Mouse (Mus musculus): ENCODE data around the gene Pik3ca.
A peak's percentile ranks its signal among the peaks of the same experiment; 100 is the strongest.

Pik3ca gene

DNA sequence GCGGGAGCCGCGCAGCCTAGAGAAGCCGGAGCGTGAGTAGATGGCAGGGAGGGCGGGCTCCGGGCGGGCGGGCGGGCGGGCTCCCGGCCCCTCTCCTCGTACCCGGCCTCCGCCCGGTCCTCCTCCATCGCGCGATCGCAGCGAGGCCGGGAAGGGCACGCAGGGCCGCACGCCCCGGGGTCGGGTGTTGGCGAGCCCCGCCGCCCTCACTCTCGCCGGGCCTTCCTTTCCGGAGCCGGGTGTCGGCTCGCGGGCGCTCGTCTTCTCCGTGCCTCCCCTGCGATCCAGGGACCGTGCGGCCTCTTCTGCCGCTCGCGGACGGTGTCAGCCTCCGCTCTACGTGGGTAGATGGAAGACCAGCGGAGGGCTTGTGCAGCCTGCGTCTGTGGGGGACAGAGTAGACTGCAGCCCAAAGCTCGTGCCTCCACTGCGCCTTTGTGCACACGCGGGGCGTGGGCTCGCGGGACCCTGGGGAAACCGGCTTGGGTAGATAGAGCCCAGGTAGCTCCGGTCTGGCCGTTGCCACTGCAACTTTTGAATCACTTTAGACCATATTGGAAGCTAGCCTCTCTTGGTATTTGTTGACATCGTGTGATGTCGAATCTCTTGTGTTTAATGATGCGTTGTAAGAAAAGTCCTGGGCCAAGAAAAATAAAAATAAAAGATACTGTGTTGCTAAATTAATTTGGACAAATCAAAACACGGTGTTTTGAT, at the start of gene Pik3ca:
Gene Pik3ca (plus strand): TSS at position 211 of the 714 bp plus-strand sequence.
- DNase-seq: peak; percentile 95

DNA sequence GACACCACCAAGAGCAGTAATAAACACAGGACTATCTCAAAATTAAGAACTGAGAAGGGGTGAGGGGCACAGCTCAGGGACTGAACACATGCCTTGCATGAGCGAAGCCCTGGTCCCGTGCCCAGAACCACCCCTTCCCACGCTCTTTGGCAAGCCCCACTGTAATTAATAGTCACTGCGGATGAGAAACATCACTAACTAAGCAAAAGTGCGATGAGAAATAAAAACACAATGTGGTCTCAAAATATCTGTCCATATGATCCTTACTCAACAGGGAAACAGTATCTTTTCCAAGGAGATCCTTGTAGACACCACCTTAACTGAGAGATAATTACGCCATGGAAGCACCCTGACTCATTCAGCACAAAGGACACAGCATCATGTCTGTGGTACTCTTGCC, 49.6 kb upstream of the Pik3ca start:
- no peak for DNase-seq

GRCm38 (mm10) chr3:32361221-32361620, 36.2 kb upstream of the Pik3ca start:
- no peak for DNase-seq

- no peak for DNase-seq
Measured at GRCm38 (mm10) chr3:32364195-32364594, 33.3 kb upstream of the Pik3ca start.

DNA sequence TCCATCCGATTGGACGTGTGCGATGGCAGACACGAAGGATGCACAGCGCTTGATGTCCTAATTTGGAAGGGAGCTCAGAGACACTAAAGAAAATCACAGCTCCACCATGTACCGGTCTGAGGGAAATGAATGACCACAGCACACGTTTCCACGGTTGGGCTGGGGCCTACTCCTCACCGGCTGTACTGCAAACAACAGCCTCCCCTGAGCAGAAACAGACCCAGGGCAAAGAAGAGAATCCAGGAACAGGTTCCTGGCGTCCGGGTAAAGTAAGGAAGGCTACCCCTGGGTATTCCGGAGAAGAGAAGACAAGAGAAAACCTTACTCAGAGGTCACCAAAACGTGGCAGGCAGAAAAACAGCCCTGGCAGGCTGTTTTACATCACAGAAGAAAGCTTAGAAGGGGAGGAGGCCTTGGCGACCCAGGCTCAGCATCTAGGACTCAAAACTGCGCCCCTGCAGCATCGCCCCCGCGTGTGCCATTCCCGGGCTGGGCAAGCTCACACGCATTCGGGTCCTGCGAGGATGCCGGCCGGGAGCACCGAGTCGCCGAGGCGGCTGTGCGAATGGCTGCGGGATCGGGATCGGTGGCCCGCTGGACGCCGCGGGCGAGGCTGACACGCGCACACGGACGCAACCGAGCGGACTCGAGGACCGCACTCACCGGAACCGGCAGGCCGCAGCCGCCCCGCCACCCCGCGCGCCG, 32.5 kb upstream of the Pik3ca start:
- DNase-seq: no peak

DNA sequence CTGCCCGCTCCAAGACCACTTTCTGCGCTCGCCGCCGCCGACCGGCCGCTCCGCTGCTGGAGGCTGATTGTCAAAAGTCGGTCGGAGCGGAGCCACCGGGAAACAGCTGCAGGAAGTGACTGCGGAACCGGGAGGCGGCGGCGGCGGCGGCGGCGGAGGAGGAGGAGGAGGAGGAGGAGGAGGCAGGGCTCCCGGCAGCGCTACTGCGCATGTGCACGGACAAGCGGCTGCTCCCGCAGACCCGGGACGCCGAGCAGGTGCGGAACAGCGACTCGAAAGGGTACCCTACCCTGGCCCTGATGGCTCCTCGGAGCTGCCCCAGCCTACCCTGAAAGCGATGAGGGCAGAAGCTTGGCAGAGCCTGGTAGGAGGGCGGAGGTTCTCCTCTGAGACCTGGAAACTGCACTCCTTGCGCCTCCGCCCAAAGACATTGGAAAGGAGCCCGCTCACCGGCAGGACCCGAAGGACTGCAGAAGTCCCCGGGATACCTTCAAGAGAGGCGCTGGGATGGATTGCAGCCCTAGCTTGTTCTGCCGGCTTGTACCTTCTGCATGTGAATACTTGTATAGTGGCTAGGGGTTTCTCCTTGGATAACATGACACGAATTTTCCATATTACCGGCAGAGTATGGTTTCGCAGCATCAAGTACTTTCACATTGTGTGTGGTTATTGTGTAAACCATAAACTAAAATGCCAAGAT, 31.8 kb upstream of the Pik3ca start, which contains the start of gene Zmat3:
Gene Zmat3 (minus strand): TSS at position 469 of the 700 bp plus-strand sequence.
- DNase-seq: peak; percentile 99

DNA sequence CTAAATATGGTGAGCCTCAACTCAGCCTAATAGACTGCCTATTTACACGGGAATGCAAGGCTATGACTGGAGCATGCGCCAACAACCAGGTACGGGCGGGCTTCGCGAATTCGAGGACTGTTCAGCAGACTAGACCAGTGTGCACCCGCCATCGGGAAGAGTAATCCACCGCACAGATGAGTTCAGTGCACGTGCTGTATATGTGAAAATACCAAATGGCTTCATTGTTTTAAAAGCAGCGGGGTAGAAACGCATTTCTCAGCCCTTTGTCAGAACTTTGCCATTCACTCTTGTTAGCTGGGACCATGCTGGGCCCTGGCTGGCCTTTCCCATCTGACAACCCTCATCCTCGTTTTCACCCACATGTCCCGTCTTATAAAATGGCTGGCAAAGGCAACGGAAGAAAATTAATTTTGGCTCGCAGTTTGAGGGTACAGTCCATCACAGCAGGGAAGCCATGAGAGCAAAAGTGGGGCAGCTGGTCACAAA, 31.2 kb upstream of the Pik3ca start:
- DNase-seq: peak; percentile 89

- no peak for DNase-seq
Measured at GRCm38 (mm10) chr3:32367516-32367915, 30.0 kb upstream of the Pik3ca start.

DNA sequence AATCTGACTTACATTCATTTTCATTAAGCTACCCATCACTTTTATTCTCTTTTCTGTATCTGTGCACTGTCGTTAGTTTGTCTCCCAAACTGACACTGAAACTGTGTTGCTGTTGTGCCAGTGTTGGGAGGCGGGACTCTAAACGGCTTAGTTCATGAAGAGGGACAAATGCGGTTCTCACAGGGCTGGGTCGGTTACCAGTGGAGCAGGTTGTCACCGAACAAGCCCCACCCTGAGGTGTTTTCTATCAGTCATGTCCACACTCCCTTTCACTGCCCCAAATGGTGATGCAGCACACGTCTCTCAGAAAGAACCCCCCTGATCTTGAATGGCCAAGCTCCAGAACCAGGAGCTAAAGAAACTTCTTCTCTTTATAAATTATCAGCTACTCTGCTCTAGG, 25.5 kb upstream of the Pik3ca start:
- no peak for DNase-seq

DNA sequence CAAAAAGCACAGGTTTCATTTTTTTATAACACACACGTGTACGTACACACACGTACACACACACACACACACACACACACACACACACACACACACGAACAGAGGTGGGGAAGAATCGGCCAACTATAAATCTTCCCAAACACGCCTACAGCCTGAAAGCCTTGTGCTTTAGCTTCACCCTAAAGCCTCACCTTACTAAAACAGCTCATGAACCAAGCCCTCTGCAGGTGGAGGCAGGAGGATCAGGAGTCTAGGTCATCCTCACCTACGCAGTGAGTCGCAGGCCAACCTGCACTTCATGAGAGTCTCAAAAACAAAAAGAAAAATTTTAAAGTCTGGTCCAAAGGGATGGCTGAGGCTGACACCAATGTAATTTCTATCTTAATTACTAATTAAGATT, 25.0 kb upstream of the Pik3ca start:
- no peak for DNase-seq

GRCm38 (mm10) chr3:32373236-32373635, 24.2 kb upstream of the Pik3ca start:
- no peak for DNase-seq

DNA sequence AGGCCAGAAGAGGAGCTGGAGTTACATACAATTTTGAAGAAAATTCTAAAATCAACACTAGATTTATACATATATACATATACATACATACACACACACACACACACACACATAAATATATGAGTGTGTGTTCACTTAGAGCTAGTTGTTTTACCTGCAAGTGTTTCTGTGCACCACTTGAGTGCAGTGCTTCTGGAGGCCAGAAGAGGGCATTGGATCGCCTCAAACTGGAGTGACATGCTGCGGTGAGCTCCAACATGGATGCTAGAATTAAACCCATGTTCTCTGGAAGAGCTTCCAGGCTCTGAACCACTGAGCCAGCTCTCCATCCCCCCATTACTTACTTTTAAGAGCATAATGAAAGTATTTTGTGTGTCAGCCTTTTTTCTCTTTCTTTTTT, 17.6 kb upstream of the Pik3ca start:
- DNase-seq: no peak

GRCm38 (mm10) chr3:32381556-32381955, 15.9 kb upstream of the Pik3ca start:
- no peak for DNase-seq

- DNase-seq: no peak
Measured at GRCm38 (mm10) chr3:32392841-32393240, 4.6 kb upstream of the Pik3ca start.

DNA sequence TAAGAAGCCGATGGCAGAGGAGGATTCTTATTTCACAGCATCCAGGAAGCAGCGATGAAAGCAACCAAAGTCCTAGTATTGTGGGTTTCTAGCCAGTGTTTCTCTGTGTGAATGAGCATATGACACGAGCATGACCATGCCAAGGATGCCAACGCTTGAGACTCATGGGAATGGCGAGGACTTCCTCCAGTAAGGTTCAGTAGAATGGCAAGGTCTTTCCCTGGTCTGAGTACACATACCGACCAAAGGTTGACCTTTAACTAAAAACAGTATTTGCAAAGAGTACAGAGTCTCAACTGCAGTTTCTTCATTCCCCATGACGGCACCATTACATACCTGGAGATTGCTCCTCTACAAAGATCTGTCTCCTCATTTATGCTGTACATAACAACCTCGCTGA, 3.5 kb upstream of the Pik3ca start:
- DNase-seq: no peak

- DNase-seq: peak; percentile 95
Measured at GRCm38 (mm10) chr3:32395771-32396551, 1.5 kb upstream of the Pik3ca start.

DNA sequence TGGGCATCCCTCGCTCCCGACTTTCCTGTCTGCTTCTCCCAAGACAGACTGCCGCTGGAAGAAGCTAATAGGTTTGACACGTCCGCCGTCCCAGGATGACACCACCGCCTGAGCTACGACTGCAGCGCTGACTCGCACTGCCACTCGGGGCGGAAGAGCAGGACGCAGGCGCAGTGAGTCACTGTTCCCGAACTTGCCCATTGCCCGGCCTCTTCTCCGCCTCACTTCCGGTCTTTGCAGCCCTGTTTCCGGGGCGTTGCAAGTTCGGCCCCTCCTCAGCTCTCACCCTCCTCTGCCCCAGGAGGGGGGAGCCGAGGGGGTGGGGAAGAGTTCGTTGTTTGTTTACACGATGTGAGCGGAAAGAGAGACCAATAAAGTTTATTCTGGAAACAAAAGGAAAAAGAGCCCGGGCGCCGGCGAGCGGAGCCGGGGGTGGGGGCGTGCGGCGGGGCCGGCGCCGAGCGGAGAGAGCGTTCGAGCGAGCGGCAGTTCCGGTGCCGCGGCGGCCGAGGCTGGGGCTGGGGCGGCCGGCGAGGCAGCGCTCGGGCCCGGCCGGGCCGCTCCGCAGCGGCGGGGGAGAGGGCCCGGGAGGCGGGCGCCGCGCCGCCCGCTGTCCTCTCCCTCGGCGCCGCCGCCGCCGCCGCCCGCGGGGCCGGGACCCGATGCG, 544 bp upstream of the Pik3ca start:
- peak; percentile 100 for DNase-seq

DNA sequence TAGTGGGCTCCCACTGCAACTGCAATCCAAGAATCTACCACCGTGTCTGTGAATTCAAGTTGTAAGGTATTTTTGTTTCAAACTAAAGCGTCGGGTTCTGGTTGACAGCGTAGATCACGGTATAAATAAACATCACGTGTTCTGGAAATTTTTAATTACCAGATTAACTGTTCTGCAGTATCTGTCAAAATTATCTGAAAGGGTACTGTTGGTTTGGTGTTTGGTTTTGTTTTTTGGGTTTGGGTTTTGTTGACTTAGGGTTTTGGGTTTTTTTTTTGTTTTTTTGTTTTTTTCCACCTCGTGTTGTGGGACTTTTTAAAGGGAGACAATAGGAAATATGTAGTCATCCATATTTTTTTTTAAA, 686 bp downstream of the Pik3ca start:
- no peak for DNase-seq

DNA sequence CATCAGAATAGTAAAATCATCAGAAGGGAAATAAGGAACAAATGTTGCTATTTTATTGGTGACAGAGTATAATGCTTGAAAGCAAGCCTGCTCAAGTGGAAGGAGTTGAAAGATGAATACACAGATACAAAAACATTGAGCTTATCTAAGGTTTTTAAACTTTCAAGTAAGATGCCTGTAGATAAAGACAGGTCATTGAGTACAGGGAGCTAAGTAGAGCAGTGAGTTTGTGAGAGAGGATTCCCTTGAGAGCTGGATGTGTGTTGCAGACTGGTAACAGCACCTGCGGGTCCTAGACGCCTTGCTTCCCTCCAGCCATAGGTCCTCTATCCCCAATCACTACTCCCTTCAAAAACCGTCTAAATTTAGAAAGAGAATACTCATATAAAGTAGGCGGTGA, 1.2 kb downstream of the Pik3ca start:
- DNase-seq: no peak

DNA sequence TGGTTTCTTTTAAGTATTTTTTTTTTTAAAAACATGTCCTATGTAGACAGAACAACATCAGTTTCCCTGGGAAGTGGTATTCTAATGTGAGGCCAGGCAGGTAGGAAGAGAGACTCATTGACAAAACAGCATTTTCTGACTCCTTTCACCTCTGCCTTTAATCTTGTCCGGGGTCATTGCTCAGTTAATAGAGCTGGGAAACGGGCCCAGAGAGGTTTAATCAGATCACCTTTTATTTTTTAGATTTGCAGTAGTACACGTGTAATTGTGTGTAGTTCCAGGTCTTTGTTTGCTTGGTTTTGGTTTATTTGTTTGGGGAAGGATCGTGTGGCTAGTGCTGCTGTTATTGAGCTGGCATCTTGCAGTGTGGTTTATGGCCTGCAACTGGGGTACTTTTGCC, 1.9 kb downstream of the Pik3ca start:
- no peak for DNase-seq

- peak; percentile 95 for DNase-seq
Measured at GRCm38 (mm10) chr3:32399931-32400330, 2.5 kb downstream of the Pik3ca start.

DNA sequence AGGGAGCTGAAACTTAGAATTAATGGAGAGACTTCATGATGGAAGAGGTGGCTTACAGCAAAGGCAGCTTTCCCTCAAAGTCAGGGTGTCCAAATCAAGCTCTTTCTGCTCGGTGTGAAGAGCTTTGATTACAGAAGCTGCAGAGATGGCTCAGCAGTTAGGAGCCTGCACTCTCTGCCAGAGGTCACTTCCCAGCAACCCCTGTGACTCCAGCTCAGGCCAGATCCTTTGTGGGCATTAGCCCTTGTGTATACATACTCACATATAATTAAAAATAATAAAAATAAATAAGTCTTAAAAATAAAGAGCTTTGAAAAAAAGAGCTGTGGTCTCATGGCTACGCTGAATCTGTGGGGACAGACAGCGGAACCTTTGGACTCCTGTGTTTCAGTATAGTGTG, 4.1 kb downstream of the Pik3ca start:
- peak; percentile 78 for DNase-seq

Data from heart, adult 11 months (tissue).